Mouse (Mus musculus): Measurements from ENCODE around the gene Mllt11.
"Not testable (repeated sequence)": the region's sequence is repeated elsewhere in the genome, so short reads cannot be mapped to it uniquely, and the experiment has no call there.

Mllt11 gene

DNA sequence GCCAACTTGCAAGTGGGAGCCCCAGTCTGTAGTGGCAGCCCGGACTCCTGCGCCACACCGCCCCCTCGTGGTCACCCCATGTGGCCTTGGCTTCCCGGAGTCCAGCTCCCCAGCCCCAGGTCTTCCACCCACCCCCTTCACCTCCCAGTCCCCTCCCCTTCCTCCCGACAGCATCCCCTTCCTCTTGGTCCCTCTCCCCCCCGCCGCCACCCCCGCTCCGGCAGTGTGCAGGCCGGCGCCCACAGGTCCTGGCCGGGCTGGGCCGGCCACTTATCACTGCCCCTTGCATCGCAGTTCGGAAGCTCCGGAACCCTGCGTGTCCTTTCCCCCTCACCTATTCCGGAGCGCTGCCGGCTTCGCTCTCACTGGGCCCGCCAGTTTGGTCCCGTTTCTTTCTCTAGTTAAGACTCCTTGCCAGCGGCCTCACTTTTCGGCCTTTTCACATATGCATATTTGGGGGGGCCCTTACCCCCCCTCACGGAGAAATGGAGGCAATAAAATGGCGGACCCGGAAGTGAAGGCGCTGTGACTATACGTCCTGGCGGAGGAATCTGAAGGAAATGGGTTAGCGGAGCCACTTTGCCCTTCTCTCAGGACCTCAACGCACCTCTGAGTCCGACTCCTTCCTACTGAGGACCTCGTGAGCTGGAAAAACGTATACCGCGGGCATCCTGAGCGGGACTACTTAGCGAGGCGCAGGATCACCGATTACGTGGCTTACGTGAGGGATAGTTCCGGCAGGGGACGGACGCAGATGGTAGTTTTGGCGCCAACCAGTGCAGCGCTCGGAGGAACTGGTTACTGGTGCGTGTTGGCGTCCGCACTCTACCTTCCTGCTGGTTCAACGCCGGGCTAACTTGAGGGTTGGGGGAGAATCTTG lies 14.5 kb downstream of the Mllt11 start, which contains the start of gene Gabpb2:
Gene Gabpb2 (minus strand): TSS at position 662 of the 880 bp plus-strand sequence.
- DNase-seq (ENCODE audit: low spot score in 2 of 2), result peak; percentile 88 to 91

GRCm38 (mm10) chr3:95216655-95217254 lies 15.2 kb downstream of the Mllt11 start:
- no peak for DNase-seq (ENCODE audit: low spot score in 2 of 2)

DNA sequence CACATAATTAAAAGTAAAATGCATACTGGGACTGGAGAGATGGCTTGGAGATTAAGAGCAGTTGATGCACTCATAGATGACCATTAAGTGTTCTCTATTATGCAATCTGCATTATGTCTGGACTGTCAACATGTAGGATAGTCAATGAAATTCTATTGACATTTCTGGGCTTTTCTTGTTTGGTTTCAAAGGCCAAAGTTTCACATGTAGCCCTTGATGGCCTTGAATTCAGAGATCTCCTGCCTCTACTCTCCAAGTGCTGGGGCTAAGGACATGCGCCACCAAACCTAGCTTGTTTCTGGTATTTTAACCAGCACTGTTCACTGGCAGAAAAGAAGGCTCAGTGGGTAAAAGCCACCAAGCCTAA lies 18.4 kb downstream of the Mllt11 start:
- DNase-seq (ENCODE audit: low spot score in 2 of 2), result no peak

- DNase-seq (ENCODE audit: low spot score in 2 of 2), result not testable (repeated sequence)
These were observed 18.9 kb downstream of the Mllt11 start for GRCm38 (mm10) chr3:95212889-95213608.

- DNase-seq (ENCODE audit: low spot score in 2 of 2), result no peak
These were observed 21.4 kb downstream of the Mllt11 start for GRCm38 (mm10) chr3:95210585-95210984.

DNA sequence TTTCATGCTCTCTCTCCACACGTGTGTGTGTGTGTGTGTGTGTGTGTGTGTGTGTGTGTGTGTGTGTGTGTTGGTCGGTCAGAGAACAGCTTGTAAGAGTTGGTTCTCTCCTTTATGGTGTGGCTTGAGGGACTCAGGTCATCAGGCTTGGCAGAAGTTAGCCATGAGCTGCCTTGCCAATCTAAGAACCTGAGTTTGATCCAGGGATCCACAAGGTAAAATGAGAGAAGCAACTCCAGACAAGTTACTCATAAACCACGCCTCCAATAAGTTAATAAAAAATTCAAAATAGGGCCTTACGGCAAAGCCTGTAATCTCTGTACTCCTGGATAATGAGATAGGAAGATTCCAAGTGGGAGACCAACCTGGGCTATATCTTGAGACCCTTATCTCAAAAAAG lies 23.7 kb downstream of the Mllt11 start:
- no peak for DNase-seq (ENCODE audit: low spot score in 2 of 2)

GRCm38 (mm10) chr3:95203880-95204279 lies 28.1 kb downstream of the Mllt11 start:
- DNase-seq (ENCODE audit: low spot score in 2 of 2), result peak in 1 of 2 experiments; percentile 47

DNA sequence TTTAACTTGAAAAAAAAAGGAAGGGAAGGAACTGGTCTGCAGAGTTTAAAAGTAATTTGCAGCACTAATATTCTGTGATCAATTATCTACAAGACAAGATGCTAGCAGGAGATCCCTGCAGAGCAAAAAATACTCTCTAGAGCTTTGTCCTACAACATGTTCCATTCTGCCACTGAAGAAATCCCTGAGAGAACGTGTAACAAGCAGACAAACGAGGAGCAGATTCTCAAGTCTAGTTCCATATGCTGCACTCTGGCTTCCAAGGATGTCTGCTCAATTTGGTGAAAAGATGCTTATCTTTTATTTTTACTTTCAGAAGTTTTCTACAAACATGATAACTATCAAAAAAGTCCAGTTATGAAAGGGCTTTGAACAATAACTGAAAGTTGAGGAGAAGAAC lies 31.4 kb downstream of the Mllt11 start:
- no peak for DNase-seq (ENCODE audit: low spot score in 2 of 2)

DNA sequence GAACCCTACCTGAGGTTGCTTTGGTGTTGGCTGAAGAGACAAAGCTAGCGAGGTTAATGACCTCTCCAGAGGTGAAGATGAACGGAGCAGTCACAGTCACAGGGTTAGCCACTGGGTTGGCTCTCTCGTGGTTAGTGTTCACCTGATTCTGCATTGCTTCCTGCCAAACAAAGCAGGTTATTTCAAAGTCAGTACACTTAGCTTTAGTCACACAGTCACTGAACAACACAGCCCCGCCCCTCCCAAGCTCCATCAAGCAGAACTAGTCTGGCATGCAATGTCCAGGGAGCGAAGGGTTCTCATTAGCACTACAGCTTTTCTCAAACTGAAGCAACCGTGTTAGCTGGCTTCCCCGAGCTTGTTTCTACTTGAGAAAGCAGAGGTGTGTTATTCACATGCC lies 31.8 kb downstream of the Mllt11 start:
- no peak for DNase-seq (ENCODE audit: low spot score in 2 of 2)

DNA sequence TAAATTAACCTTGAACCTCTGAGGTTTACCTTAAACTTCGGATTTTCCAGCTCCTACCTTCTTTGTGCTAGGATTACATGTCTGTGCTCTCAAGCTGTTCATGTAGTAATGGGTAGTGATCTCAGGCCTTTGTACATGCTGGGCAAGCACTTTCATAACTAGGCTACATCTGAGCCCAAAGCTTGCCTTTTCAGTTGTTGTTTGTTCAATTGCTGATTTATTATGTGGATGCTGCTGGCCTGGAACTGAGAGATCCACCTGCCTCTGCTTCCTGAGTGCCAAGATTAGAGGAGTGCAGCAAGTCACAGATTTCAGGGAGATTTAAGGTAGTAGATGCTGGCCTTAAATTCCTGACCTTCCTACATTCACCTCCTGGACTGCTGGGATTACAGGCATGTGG lies 32.9 kb downstream of the Mllt11 start:
- no peak for DNase-seq (ENCODE audit: low spot score in 2 of 2)

DNA sequence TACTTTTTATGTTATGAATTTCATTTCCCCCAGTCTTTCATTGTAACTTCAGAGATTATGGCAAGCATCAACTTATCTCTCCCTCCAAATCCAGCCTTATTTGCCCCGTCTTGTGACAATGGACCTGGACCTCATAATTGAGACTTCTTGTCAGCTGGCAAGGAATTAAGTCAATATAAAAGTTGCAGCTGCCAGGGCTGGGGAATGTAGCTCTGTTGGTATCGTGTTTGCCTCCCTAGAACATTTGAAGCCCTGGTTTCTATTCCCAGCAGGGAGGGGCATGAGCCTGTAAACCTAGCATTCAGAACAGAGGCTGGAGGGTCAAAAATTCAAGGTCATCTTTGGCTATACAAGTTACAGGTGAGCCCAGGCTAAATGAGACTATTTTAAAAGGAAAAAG lies 36.2 kb downstream of the Mllt11 start:
- no peak for DNase-seq (ENCODE audit: low spot score in 2 of 2)

DNA sequence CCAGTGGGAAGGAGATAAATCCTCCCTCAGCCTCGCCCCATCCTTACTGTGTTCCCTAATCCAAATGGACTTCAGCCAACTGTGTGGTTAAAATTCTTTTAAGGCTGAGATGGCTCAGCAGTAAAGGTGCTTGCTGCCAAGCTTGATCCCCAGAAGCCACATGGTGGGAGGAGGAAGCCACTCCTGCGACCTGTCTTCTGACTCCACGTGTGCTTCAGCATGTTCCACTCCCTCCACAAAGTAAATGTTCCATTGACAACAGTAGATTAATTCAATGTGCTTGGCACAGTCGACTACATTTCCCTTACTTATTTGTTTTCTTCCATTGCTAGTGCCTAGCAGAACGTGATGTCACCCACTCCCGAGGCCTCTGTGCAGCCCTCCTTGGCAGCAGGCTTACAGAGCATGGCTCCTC lies 37.2 kb downstream of the Mllt11 start:
- no peak for DNase-seq (ENCODE audit: low spot score in 2 of 2)

DNA sequence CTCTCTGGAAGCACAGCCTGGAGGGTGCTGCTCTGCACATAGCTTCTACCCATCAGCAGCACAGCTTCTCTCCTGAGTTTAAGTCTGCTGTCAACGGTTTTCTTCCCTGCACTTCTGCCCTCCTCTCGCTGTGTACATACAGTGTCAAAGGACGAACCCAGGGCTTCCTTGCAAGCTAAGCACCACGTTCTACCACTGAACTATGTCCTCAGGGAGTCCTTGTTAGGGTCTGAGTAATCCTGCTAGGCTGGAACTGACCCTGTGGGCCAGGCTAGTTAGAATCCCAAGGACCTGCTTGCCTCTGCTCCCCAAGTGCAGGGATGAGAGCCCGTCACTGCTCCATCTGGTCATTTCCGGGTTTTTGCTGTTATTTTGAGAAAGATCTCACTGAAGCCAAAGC lies 45.1 kb downstream of the Mllt11 start:
- no peak for DNase-seq (ENCODE audit: low spot score in 2 of 2)

- DNase-seq (ENCODE audit: low spot score in 2 of 2), result no peak
These were observed 45.9 kb downstream of the Mllt11 start for GRCm38 (mm10) chr3:95186100-95186499.

GRCm38 (mm10) chr3:95184796-95185577 lies 47.0 kb downstream of the Mllt11 start:
- no peak for DNase-seq (ENCODE audit: low spot score in 2 of 2)

GRCm38 (mm10) chr3:95181841-95182240 lies 50.1 kb downstream of the Mllt11 start:
- DNase-seq (ENCODE audit: low spot score in 2 of 2), result no peak

DNA sequence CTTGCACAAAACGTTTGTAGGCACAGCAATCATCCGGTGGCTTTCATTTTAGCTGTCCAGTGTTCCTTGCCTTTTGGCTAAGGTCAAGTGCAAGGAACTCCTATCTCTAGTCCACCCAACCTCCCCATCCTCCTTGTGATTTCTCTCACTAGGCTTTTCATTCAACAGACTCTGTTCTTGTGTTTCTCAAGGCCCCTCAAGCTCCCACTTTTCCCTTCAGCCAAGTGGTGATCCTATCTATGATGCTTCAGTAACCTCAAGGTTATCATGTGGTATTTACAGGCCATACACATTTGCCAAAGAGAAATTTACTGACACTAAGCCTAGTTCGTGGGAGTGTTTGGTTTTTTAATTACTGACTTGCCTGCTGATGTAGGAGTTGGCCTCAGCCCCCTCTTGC lies 52.1 kb downstream of the Mllt11 start:
- no peak for DNase-seq (ENCODE audit: low spot score in 2 of 2)

- DNase-seq (ENCODE audit: low spot score in 2 of 2), result no peak
These were observed 53.0 kb downstream of the Mllt11 start for GRCm38 (mm10) chr3:95178948-95179347.

DNA sequence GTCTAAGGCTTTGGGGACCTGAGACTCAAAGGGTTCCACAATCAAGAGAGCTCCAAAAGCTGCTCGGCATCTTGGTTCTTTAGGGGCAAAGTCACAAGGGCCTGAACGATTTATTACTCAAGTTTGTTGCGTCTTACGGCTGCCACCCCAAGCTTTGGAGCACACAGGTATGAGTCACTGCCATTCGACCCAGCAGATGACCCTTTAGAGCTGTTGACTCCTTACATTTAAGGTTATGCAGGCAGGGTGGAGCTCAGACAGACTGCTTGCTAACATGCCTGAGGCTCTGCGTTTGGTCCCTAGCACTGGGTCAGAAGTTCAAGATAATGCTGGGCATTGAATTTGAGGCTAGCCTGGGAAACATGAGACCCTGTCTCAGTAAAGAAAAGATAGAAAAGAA lies 54.4 kb downstream of the Mllt11 start:
- no peak for DNase-seq (ENCODE audit: low spot score in 2 of 2)

- DNase-seq (ENCODE audit: low spot score in 2 of 2), result no peak
These were observed 55.5 kb downstream of the Mllt11 start for GRCm38 (mm10) chr3:95176500-95176899.

DNA sequence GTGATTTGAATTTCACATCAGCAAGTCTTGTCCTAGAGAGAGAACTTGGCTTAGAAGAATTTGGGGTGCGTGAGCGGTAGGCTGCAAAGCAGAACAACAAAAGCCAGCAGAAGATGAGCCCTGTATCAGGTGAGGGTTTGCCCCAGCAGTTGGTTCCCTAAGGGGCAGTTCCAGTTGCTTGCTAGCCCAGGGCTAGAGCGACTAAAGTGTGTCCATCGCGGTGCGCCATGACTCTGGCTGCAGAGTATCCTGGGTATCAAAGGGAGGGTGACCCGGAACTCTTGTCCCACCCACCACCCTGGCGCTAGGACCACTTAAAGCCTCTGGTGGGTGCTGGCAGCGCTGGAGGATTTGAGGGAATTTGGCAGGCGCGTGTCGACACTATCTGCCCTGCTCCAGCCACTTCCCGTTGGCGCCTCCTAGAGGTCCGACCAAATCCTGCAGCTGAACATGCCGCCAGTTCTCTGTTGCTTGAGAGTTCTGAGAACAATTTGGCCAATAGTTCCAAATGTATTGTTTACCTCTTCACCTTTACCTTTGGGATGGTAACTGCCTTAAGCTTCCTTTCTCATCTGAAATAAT lies 57.9 kb downstream of the Mllt11 start:
- peak; percentile 73 to 74 for DNase-seq (ENCODE audit: low spot score in 2 of 2)

All from right cerebral cortex, adult 2 months (tissue).